Mouse (Mus musculus) limb, embryonic 13.5 days (tissue): ENCODE data around the gene P3h4. TPM values are rescaled to one million over a fixed set of nuclear protein-coding genes. Genes with fewer than 3 reads are reported as not detected.
A peak's percentile ranks its signal among the peaks of the same experiment; 100 is the strongest.

ENCODE experiments used
- ATAC-seq: fragments of 200-750 bp; cut with Nextera tagmentation; 2 replicates; pipeline ENCODE4 v1.8.0; 2017; ENCODE audit warnings: low read depth, moderate number of reproducible peaks, moderate TSS enrichment; ENCODE audit not compliant: low FRiP score
- H3K27ac ChIP-seq: fragments of 300-500 bp; sonication (generic); 2 replicates; pipeline ENCODE4 v1.5.1; 2015; ENCODE audit warnings: inconsistent platforms, mild to moderate bottlenecking, moderate library complexity
- H3K27me3 ChIP-seq: fragments of 300-500 bp; sonication (generic); 2 replicates; pipeline ENCODE4 v1.6.1; 2015; ENCODE audit warnings: mild to moderate bottlenecking, inconsistent platforms
- H3K36me3 ChIP-seq: fragments of 300-500 bp; sonication (generic); 2 replicates; pipeline ENCODE4 v1.6.1; 2015; ENCODE audit warnings: inconsistent platforms, mild to moderate bottlenecking, moderate library complexity
- H3K4me1 ChIP-seq: fragments of 300-500 bp; sonication (generic); 2 replicates; pipeline ENCODE4 v1.6.1; 2015; ENCODE audit warnings: inconsistent platforms
- H3K4me2 ChIP-seq: fragments of 300-500 bp; sonication (generic); replicated peaks from 2 replicates; pipeline ENCODE4 v1.6.1; 2015; ENCODE audit warnings: inconsistent platforms, mild to moderate bottlenecking, moderate library complexity
- H3K4me3 ChIP-seq: fragments of 300-500 bp; sonication (generic); 2 replicates; pipeline ENCODE4 v1.5.1; 2015; ENCODE audit warnings: moderate library complexity, mild to moderate bottlenecking, inconsistent platforms
- H3K9ac ChIP-seq: fragments of 300-500 bp; sonication (generic); 2 replicates; pipeline ENCODE4 v1.6.1; 2015; ENCODE audit warnings: mild to moderate bottlenecking, inconsistent platforms
- H3K9me3 ChIP-seq: fragments of 300-500 bp; sonication (generic); 2 replicates; pipeline ENCODE4 v1.6.1; 2016; ENCODE audit warnings: inconsistent platforms
- WGBS: fragments of 180-500 bp; shearing (Covaris S2); methylation state at CpG from one replicate; pipeline ENCODE4 v1.1.7; 2015; 5-methylcytosine and 5-hydroxymethylcytosine counted together
- polyA plus RNA-seq: library from polyadenylated mRNA; unstranded; fragments of >200 nt; fragmentation: Nextera tagmentation; extraction: Ambion mirVana; gene quantifications from 2 replicates; pipeline ENCODE4 v1.2.1, GENCODE M21; 2015

The P3h4 gene
- polyA plus RNA-seq, 1 experiment from 2014 or later: 77.1 TPM

DNA sequence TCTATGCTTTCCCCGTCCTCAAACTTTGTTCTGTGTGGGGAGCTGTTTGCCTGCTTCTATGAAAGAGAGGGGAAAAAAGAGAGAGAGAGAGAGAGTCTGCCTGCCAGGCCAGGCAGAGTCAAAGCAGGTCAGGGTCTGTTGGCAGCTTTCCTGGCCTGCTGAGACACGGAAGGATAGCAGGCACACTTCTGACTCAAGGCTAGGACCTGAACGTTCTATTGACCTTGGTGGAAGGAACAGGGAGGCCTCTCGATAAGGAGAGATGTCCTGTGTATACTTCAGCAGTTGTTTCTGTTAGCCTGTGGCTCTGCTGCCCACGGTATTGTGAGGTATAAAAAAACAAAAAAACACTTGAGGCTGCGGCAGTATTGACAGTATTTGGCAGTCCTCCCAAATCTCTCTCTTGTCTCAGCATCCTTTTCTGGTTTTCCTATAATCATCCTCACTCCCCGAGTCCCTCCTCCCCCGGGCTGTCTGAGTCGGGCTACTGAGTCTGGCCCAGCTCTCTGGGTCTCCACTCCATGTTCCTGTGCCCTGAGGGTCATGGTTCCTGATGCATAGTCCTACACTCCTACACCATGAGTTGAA, 14.1 kb upstream of the P3h4 start:
- no peak for ATAC-seq
- Histone ChIP-seq H3K9ac (no peak overlapping the region), H3K9me3 (no peaks in the 10 kb centered on the region), H3K4me2 (no peak overlapping the region), H3K27ac (no peak overlapping the region; the same call in 1 of the 2 replicates), H3K4me1 (no peaks in the 10 kb centered on the region), H3K27me3 (no peaks in the 10 kb centered on the region), H3K4me3 (no peak overlapping the region), H3K36me3 (peaks cover 88% of the 10 kb centered on the region)
- WGBS: 80% methylated on average over 9 of the region's 9 CpGs

DNA sequence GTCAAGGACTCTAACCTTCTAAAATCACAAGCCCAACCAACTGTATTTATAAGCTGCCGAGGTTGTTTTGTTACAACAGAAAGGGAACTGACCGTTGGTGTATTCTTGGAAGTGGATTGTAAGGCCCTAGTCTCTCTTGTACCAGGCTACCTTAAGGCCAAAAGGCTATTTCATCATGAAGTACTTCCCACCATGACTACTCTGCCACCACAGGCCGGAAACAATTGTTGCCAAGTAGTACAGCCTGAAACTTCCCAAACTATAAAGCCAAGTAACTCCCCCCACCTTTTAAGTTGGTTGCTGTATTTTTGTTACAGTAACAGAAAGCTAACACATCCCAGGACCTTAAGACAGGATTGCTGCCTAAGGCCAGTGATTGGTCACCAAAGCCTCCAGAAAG, 12.2 kb upstream of the P3h4 start:
- H3K4me2 ChIP-seq: no peak overlapping the region
- no peak overlapping the region for H3K4me3 ChIP-seq
- no peak for ATAC-seq
- no peaks in the 10 kb centered on the region for H3K4me1 ChIP-seq
- no peaks in the 10 kb centered on the region for H3K27me3 ChIP-seq
- 87% methylated on average over 3 of the region's 3 CpGs for WGBS
- H3K36me3 ChIP-seq: peaks cover 90% of the 10 kb centered on the region
- H3K9me3 ChIP-seq: no peaks in the 10 kb centered on the region
- H3K9ac ChIP-seq: no peak overlapping the region
- no peak overlapping the region for H3K27ac ChIP-seq

GRCm38 (mm10) chr11:100425851-100426250, 11.2 kb upstream of the P3h4 start:
- peak overlapping the region; percentile 8; the same call in 1 of the 2 replicates for H3K27ac ChIP-seq
- H3K4me2 ChIP-seq: no peak overlapping the region
- ATAC-seq: no peak
- peaks cover 92% of the 10 kb centered on the region for H3K36me3 ChIP-seq
- no peaks in the 10 kb centered on the region for H3K4me1 ChIP-seq
- no peak overlapping the region for H3K9ac ChIP-seq
- 27% methylated on average over 7 of the region's 7 CpGs for WGBS
- no peak overlapping the region for H3K4me3 ChIP-seq
- no peaks in the 10 kb centered on the region for H3K9me3 ChIP-seq
- H3K27me3 ChIP-seq: no peaks in the 10 kb centered on the region

- Histone ChIP-seq H3K4me3 (no peak overlapping the region), H3K9ac (0 out of 2 replicates have a peak overlapping the region, but pooled peaks have one; percentile 19), H3K27me3 (no peaks in the 10 kb centered on the region), H3K4me2 (no peak overlapping the region), H3K9me3 (no peaks in the 10 kb centered on the region), H3K4me1 (no peaks in the 10 kb centered on the region), H3K36me3 (peaks cover 87% of the 10 kb centered on the region), H3K27ac (no peak overlapping the region)
- 92% methylated on average over 7 of the region's 7 CpGs for whole genome bisulfite sequencing
- no peak for ATAC-seq
Measured at GRCm38 (mm10) chr11:100423836-100424235, 9.2 kb upstream of the P3h4 start.

DNA sequence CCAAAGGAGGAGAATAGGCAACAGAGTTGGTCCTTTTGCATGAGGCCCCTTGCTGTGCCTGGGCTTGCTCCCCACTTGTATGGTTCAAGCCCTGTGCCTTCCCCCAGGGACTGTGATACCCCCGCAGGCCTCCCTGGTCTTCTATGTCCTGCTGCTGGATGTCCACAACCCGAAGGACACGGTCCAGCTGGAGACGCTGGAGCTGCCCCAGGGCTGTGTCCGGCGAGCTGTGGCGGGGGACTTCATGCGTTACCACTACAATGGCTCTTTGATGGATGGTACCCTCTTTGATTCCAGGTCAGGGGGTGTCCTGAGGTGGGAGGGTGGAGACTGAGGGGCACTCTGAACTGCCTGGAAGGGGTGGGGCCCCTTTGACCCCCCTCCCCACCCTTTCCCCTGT, 6.9 kb upstream of the P3h4 start:
- H3K4me3 ChIP-seq: no peak overlapping the region
- H3K9me3 ChIP-seq: no peaks in the 10 kb centered on the region
- H3K36me3 ChIP-seq: peaks cover 73% of the 10 kb centered on the region
- no peak for ATAC-seq
- WGBS: 86% methylated on average over 8 of the region's 8 CpGs
- no peaks in the 10 kb centered on the region for H3K27me3 ChIP-seq
- H3K4me1 ChIP-seq: peaks cover 11% of the 10 kb centered on the region
- H3K9ac ChIP-seq: no peak overlapping the region
- H3K27ac ChIP-seq: no peak overlapping the region
- H3K4me2 ChIP-seq: no peak overlapping the region

DNA sequence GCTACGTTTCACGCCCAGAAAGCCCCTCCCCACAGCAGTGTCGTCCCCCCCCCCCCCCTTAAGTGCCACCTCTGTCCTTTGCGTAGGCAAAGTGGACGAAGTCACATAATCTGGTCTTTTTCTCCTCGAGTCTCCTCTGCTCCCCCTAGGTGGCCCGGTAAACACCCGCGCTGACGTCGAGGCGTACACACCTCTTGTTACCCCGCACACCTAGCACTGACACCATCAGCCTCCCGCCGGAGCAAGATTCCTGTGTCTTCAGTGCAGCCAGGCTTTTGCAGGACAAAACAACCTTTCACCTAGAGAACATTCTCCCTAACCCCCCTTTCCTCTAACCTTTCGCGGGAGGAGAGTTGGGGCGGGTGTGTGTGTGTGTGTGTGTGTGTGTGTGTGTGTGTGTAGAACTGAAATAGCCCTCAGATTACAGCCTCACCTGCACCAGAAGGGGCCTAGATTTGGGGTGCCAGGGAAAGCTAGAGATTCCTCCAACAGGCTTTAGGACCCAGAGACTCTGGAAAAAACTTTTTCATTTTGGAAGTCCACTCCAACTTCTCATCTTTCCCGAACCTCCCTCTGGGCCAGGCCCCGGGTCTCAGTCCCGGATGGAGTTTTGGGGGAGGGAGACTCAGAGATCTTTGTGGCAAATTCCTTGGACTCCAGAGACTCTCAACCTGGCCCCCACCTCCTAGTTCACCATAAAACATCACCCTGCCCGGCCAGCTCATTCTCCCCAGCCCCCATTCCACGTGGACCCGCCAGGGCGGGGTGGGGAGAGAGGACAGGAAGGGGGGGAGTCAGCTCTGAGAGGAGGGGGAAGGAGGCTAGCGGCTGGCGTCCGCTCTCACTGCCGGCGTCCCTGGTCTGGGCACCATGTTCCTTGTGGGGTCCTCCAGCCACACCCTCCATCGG, 532 bp upstream of the P3h4 start, which contains the start of gene Fkbp10:
Gene Fkbp10 (plus strand): TSS at position 784 of the 909 bp plus-strand sequence.
- ATAC-seq: peak; percentile 62
- under 1% methylated on average over 31 of the region's 31 CpGs for WGBS
- H3K27me3 ChIP-seq: no peaks in the 10 kb centered on the region
- peaks cover 31% of the 10 kb centered on the region for H3K36me3 ChIP-seq
- peaks cover 42% of the 10 kb centered on the region for H3K4me1 ChIP-seq
- peak within 1 kb of the TSS; percentile 89 for H3K4me2 ChIP-seq
- peak within 1 kb of the TSS; percentile 80 for H3K4me3 ChIP-seq
- H3K9ac ChIP-seq: peak within 1 kb of the TSS; percentile 85
- H3K9me3 ChIP-seq: no peaks in the 10 kb centered on the region
- H3K27ac ChIP-seq: peak within 1 kb of the TSS; percentile 98

DNA sequence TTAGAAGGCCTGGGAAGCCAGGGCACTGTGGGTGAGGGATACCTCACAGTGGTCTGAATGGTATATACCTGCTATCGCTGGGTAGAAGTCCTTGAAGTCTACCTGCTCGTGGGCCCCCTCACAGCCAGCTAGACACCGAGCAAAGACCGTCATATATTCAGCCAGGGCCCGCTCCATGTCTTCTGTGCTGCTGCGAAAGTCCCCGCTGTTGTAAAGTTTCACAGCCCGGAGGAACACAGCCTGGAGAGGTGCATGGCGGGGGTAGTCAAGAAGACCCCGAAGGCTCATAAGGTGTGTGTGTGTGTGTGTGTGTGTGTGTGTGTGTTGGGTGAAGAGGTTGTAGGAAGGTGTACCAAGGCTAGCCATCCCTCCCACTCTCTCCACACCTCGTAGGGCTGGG, 1.1 kb downstream of the P3h4 start:
- peak overlapping the region; percentile 98; the same call in 1 of the 2 replicates for H3K27ac ChIP-seq
- peaks cover 38% of the 10 kb centered on the region for H3K36me3 ChIP-seq
- ATAC-seq: no peak
- 52% methylated on average over 11 of the region's 11 CpGs for WGBS
- no peaks in the 10 kb centered on the region for H3K27me3 ChIP-seq
- peaks cover 42% of the 10 kb centered on the region for H3K4me1 ChIP-seq
- peak overlapping the region; percentile 85 for H3K9ac ChIP-seq
- H3K9me3 ChIP-seq: no peaks in the 10 kb centered on the region
- peak overlapping the region; percentile 89 for H3K4me2 ChIP-seq
- peak overlapping the region; percentile 80 for H3K4me3 ChIP-seq

- no peak for ATAC-seq
- Histone ChIP-seq H3K9me3 (no peaks in the 10 kb centered on the region), H3K4me2 (peak overlapping the region; percentile 89), H3K27me3 (no peaks in the 10 kb centered on the region), H3K4me1 (peaks cover 42% of the 10 kb centered on the region), H3K36me3 (peaks cover 47% of the 10 kb centered on the region), H3K9ac (peak overlapping the region; percentile 85), H3K4me3 (peak overlapping the region; percentile 80), H3K27ac (no peak overlapping the region)
- WGBS: 80% methylated on average over 11 of the region's 11 CpGs
Measured at GRCm38 (mm10) chr11:100411736-100412135, 2.9 kb downstream of the P3h4 start.

DNA sequence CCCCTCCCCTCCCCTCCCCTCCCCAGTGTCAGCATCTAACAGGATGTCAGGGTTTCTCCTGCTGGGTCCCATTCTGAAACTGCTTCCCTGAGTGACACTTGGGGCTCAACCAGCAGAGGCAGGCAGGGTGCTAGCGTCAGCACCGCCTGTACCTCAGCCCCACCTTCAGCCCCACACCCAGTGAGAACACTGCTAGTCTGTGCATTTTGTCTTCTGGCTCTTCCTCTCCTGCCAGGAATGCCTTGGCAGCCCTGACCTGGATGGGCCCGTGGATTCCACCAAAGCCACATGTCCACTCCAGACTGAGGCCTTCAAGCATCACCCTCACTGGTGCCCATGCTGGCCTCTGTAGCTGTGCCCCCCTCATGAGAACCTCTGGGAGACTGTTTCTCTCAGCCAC, 5.0 kb downstream of the P3h4 start:
- Histone ChIP-seq H3K4me2 (no peak overlapping the region), H3K36me3 (peaks cover 47% of the 10 kb centered on the region), H3K27ac (no peak overlapping the region), H3K4me3 (no peak overlapping the region), H3K4me1 (peaks cover 34% of the 10 kb centered on the region), H3K27me3 (no peaks in the 10 kb centered on the region), H3K9ac (no peak overlapping the region), H3K9me3 (no peaks in the 10 kb centered on the region)
- WGBS: 87% methylated on average over 3 of the region's 3 CpGs
- ATAC-seq: no peak

GRCm38 (mm10) chr11:100408835-100409462, 5.7 kb downstream of the P3h4 start:
- 92% methylated on average over 12 of the region's 12 CpGs for WGBS
- Histone ChIP-seq H3K9ac (no peak overlapping the region), H3K27ac (no peak overlapping the region), H3K9me3 (no peaks in the 10 kb centered on the region), H3K4me3 (no peak overlapping the region), H3K4me1 (peaks cover 34% of the 10 kb centered on the region), H3K36me3 (peaks cover 47% of the 10 kb centered on the region), H3K27me3 (no peaks in the 10 kb centered on the region), H3K4me2 (no peak overlapping the region)
- no peak for ATAC-seq

- ATAC-seq: no peak
- no peak overlapping the region for H3K9ac ChIP-seq
- no peaks in the 10 kb centered on the region for H3K9me3 ChIP-seq
- H3K4me2 ChIP-seq: no peak overlapping the region
- no peaks in the 10 kb centered on the region for H3K27me3 ChIP-seq
- 41% methylated on average over 10 of the region's 10 CpGs for WGBS
- H3K4me1 ChIP-seq: peaks cover 27% of the 10 kb centered on the region
- no peak overlapping the region for H3K4me3 ChIP-seq
- H3K27ac ChIP-seq: no peak overlapping the region; the same call in 1 of the 2 replicates
- H3K36me3 ChIP-seq: peaks cover 47% of the 10 kb centered on the region
Measured at GRCm38 (mm10) chr11:100408076-100408834, 6.4 kb downstream of the P3h4 start.
